Mouse (Mus musculus) stomach, adult 2 months (tissue): Measurements from ENCODE around the gene Vmn2r21. TPM values are rescaled to one million over a fixed set of nuclear protein-coding genes. Genes with fewer than 3 reads are reported as not detected.

Experiments used
- polyA plus RNA-seq: library from polyadenylated mRNA; depleted of rRNA; stranded (reverse); fragments of >200 nt; gene quantifications from 2 replicates; pipeline ENCODE4 v1.2.3, GENCODE M21; 2012; rRNA removed

Vmn2r21 gene
- not detected in 2 replicates for polyA plus RNA-seq

DNA sequence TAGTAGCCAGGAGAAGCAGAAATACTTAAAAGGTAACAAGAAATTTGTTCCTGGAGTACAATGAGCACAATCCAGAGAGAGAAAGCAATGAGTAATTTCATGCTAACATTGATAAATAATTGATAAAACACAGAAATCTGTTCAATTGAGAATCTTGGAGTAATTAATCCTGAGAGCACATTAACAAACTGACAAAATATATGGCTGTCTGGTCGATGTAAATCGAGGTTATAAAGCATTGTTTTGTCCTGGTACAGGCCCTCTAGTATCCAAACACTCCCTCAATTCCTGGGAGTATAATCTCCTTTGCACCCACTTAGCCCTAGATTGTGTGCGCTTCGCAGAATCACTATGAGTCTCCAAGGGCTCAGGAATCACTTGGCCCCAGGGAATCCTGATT lies at the start of gene Vmn2r21:
Vmn2r21 (minus strand) TSS at position 101 of the 400 bp plus-strand sequence.

Other genes with a start within 250 kb of the Vmn2r21 start
- gene Clec4e, start 243.5 kb downstream of the Vmn2r21 start, polyA plus RNA-seq: not detected in 2 replicates
- not detected in 2 replicates for gene Vmn2r19, start 225.1 kb downstream of the Vmn2r21 start, polyA plus RNA-seq
- gene Vmn2r20, start 115.3 kb downstream of the Vmn2r21 start, polyA plus RNA-seq: not detected in 2 replicates
- not detected in 2 replicates for gene Vmn2r22, start 117.3 kb upstream of the Vmn2r21 start, polyA plus RNA-seq
- gene Vmn2r23, start 169.3 kb upstream of the Vmn2r21 start, polyA plus RNA-seq: not detected in 2 replicates
- gene Vmn2r24, start 245.5 kb upstream of the Vmn2r21 start, polyA plus RNA-seq: not detected in 2 replicates